Mouse (Mus musculus): ENCODE measurements at regions not wholly inside any gene's neighbourhood (a gene's known extent, or its start where the extent isn't known, plus 50 kb on each side); places are given as distances from the start of the nearest gene placed in this dataset.

- TF ChIP-seq CTCF (IDR thresholded peaks at IDR 0.05; ENCODE audit: borderline replicate concordance, insufficient read depth, low read length), result no peak
- TF ChIP-seq POLR2A (IDR thresholded peaks at IDR 0.05; ENCODE audit: low read depth, low read length), result no peak
- Histone ChIP-seq H3K4me1 (ENCODE audit: control insufficient read depth, insufficient read depth, low read length) (peaks cover 2% of the 10 kb centered on the region; the same call in 1 of the 2 replicates), H3K27ac (ENCODE audit: insufficient read depth, low read length) (no peak overlapping the region), H3K4me3 (ENCODE audit: insufficient read depth, low read length) (no peak overlapping the region)
These were observed 78.7 kb upstream of the Gm15217 start for GRCm38 (mm10) chr14:46300546-46300945.

GRCm38 (mm10) chr14:46302601-46303000 lies 76.6 kb upstream of the Gm15217 start:
- TF ChIP-seq POLR2A (IDR thresholded peaks at IDR 0.05; ENCODE audit: low read depth, low read length) (no peak), CTCF (IDR thresholded peaks at IDR 0.05; ENCODE audit: borderline replicate concordance, insufficient read depth, low read length) (no peak)
- H3K27ac ChIP-seq (ENCODE audit: insufficient read depth, low read length), result no peak overlapping the region
- peaks cover 2% of the 10 kb centered on the region; the same call in 1 of the 2 replicates for H3K4me1 ChIP-seq (ENCODE audit: control insufficient read depth, insufficient read depth, low read length)

GRCm38 (mm10) chr14:46305267-46305666 lies 73.9 kb upstream of the Gm15217 start:
- Histone ChIP-seq H3K4me1 (ENCODE audit: control insufficient read depth, insufficient read depth, low read length) (no peaks in the 10 kb centered on the region; the same call in 1 of the 2 replicates), H3K27ac (ENCODE audit: insufficient read depth, low read length) (no peak overlapping the region), H3K4me3 (ENCODE audit: insufficient read depth, low read length) (no peak overlapping the region)
- TF ChIP-seq CTCF (IDR thresholded peaks at IDR 0.05; ENCODE audit: borderline replicate concordance, insufficient read depth, low read length) (no peak), POLR2A (IDR thresholded peaks at IDR 0.05; ENCODE audit: low read depth, low read length) (no peak)

More at GRCm38 (mm10) chr14:46302601-46303000, 76.6 kb upstream of the Gm15217 start:
- H3K4me3 ChIP-seq (ENCODE audit: insufficient read depth, low read length), result no peak overlapping the region

- H3K4me3 ChIP-seq (ENCODE audit: insufficient read depth, low read length), result no peak overlapping the region
- TF ChIP-seq CTCF (IDR thresholded peaks at IDR 0.05; ENCODE audit: borderline replicate concordance, insufficient read depth, low read length), result no peak
- no peak for TF ChIP-seq POLR2A (IDR thresholded peaks at IDR 0.05; ENCODE audit: low read depth, low read length)
These were observed 66.2 kb upstream of the Gm15217 start for GRCm38 (mm10) chr14:46313064-46313463.

GRCm38 (mm10) chr14:46316521-46316920 lies 62.7 kb upstream of the Gm15217 start:
- H3K27ac ChIP-seq (ENCODE audit: insufficient read depth, low read length), result no peak overlapping the region
- H3K4me1 ChIP-seq (ENCODE audit: control insufficient read depth, insufficient read depth, low read length), result no peaks in the 10 kb centered on the region

More at GRCm38 (mm10) chr14:46313064-46313463, 66.2 kb upstream of the Gm15217 start:
- no peaks in the 10 kb centered on the region for H3K4me1 ChIP-seq (ENCODE audit: control insufficient read depth, insufficient read depth, low read length)
- H3K27ac ChIP-seq (ENCODE audit: insufficient read depth, low read length), result no peak overlapping the region

GRCm38 (mm10) chr14:46317406-46318045 lies 61.7 kb upstream of the Gm15217 start:
- Histone ChIP-seq H3K27ac (ENCODE audit: insufficient read depth, low read length) (no peak overlapping the region), H3K4me1 (ENCODE audit: control insufficient read depth, insufficient read depth, low read length) (no peaks in the 10 kb centered on the region), H3K4me3 (ENCODE audit: insufficient read depth, low read length) (no peak overlapping the region)
- TF ChIP-seq CTCF (IDR thresholded peaks at IDR 0.05; ENCODE audit: borderline replicate concordance, insufficient read depth, low read length) (no peak), POLR2A (IDR thresholded peaks at IDR 0.05; ENCODE audit: low read depth, low read length) (no peak)

More at GRCm38 (mm10) chr14:46316521-46316920, 62.7 kb upstream of the Gm15217 start:
- H3K4me3 ChIP-seq (ENCODE audit: insufficient read depth, low read length), result no peak overlapping the region
- no peak for TF ChIP-seq POLR2A (IDR thresholded peaks at IDR 0.05; ENCODE audit: low read depth, low read length)

GRCm38 (mm10) chr14:46328064-46328463 lies 51.1 kb upstream of the Gm15217 start:
- TF ChIP-seq CTCF (IDR thresholded peaks at IDR 0.05; ENCODE audit: borderline replicate concordance, insufficient read depth, low read length) (no peak), POLR2A (IDR thresholded peaks at IDR 0.05; ENCODE audit: low read depth, low read length) (no peak)
- H3K4me3 ChIP-seq (ENCODE audit: insufficient read depth, low read length), result no peak overlapping the region
- no peaks in the 10 kb centered on the region for H3K4me1 ChIP-seq (ENCODE audit: control insufficient read depth, insufficient read depth, low read length)
- H3K27ac ChIP-seq (ENCODE audit: insufficient read depth, low read length), result no peak overlapping the region
